Mouse (Mus musculus) lung, adult 2 months (tissue): Measurements from ENCODE around the gene Eri3.

Experiments used
- CTCF ChIP-seq: fragments of 200-500 bp; IDR thresholded peaks from 2 replicates; pipeline ENCODE4 v1.5.1; 2011; ENCODE audit warnings: mild to moderate bottlenecking, low read length, control low read depth; ENCODE audit not compliant: insufficient read depth
- POLR2A ChIP-seq: fragments of 200-500 bp; IDR thresholded peaks from 2 replicates; pipeline ENCODE4 v1.6.1; 2011; ENCODE audit warnings: low read depth, mild to moderate bottlenecking, control low read depth, low read length, borderline replicate concordance; ENCODE audit errors: extremely low read depth

DNA sequence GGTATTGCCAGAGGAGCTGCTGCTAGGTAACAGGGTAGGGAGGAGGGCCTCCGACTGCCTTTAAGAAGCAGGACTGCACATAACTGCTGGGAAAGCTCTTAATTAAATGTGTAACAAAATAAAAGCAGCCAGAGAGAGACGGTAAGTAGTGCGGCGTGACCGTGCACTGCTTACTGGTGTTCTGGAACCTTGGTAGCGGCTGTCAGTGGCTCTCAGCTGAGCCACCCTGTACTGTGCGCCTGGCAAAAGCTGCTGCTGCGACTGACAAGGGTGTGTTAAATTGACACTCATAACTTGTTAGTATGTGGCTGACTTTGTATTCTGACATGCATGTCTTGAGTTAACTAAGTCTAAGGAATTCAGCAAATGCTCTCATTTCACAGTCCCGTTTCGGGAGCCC lies 45.1 kb downstream of the Eri3 start:
- TF ChIP-seq CTCF (no peak), POLR2A (no peak)
